Mouse (Mus musculus): ENCODE measurements at regions not wholly inside any gene's neighbourhood (a gene's known extent, or its start where the extent isn't known, plus 50 kb on each side); places are given as distances from the start of the nearest gene placed in this dataset.

DNA sequence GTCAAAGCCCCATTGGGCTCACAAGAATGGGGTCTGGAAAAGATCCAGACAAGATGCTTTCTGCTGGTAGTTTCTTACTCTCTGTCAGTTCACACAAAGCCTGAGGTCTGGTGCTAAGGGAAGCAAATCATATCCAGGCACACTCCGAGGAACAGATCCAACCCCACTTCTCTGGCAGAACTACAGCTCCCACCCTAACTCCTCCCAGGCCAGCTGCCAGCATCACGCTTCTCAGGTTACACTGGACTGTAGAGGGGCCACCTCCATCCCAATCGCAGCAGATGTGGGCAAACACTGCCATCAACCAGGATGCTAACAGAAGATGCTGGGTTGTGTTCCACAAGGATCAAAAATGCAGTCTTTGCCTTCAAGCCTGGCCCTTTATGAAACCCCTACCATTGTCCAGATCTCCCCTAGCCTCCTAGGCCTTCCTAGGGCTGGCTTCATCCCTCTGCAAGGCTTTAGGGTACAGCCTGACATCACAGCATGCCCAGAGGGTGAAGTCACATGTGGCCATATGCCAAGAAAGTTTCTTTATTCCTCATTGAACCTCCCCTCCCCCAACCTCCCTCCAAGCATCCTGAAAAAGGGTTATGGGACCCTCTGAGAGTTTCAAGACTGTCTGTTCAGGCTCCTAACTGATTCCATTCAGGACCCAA lies 99.6 kb upstream of the 2610301B20Rik start:
- no peak for DNase-seq (ENCODE audit: low spot score in 2 of 2)

DNA sequence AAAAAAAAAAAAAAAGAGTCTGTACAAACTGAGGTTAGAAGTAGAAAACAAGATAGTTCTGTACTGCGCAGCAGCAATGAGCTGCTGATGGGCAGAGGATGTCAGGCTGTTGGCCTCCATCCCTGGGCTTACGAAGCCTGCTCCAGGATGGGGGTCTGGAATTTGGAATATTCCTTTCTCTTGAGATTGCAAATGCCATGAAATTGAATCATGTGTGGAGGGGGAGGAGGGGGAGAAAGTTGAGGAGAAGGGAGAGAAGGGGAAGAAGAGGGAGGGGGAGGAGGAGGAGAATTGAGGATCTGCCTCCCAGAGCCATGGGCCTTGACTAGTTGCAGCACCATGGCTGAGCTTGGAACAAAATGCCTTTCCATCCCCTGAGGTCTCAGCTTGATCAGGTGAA lies 87.6 kb upstream of the 2610301B20Rik start:
- DNase-seq (ENCODE audit: low spot score in 2 of 2): no peak

DNA sequence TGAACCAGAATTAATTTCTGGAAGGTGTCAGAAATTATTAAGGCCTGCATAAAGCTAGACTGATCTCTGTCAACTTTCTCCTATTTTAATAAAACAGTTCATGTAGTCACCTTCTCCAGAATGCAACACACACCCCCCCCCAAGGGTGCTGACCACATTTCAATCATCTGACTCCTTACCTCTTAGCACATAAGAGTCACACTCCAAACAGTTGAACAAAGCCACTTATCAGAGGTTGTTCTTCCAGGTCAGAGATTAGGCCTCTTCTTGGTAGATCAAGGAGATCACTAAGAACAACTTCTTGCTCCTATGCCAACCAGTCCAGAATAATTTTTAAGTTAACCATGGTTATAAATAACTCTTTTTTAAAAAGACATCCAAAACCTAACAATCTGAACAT lies 86.0 kb upstream of the 2610301B20Rik start:
- no peak for DNase-seq (ENCODE audit: low spot score in 2 of 2)

DNA sequence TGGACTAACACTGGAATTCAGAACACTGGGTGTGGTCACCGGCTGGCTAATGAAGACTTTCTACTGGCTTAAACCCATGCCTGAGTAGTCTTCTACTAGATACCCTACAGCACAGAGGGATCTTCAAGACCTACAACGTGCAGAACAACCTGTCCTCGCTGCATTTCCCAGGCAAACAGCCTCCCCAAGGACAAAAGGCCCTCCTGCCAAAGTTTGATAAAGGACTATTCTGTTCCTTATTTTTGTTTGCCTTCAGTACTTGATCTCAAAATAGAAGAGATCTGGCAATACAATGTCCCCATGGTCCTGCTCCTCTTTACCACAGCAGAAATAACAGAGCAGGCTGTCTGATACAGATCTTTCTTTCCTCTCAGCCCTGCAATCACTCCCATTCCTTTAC lies 85.2 kb upstream of the 2610301B20Rik start:
- no peak for DNase-seq (ENCODE audit: low spot score in 2 of 2)

DNA sequence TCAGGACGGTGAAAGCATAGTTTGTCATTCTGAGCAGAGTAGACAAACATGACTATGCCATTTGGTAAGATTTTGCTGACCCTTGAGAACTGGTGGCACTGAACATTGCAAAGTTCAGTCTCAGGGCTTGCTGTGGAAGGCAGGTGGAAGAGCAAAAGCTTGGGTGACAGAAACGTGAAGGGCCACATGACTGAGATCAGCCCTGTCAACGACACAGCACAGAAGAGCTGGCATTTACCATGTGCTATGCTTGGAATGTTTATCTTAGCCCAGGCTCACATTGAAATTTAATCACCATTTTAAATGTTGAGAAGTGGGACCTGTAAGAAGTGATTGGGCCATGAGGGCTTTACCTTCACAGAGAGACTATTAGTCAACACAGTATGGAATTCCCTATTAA lies 81.7 kb upstream of the 2610301B20Rik start:
- DNase-seq (ENCODE audit: low spot score in 2 of 2): no peak

DNA sequence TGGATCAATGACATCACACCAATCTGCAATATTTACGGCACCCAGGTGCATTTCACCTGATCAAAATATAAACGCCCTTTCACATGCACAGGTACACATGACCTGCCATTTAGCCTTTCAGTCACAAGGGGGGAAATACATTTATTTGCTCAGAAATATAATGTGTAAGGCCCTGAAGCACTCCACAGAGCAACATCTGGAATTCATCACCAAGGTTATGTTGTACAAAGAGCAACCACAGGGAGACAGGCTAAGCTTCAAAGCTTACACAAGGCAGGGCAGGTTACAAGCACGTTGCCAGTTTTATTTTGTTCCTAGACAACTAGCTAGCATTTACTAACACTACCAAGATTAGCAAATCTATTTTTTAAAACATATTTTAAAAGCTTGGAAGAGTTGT lies 79.8 kb upstream of the 2610301B20Rik start:
- DNase-seq (ENCODE audit: low spot score in 2 of 2): no peak

DNA sequence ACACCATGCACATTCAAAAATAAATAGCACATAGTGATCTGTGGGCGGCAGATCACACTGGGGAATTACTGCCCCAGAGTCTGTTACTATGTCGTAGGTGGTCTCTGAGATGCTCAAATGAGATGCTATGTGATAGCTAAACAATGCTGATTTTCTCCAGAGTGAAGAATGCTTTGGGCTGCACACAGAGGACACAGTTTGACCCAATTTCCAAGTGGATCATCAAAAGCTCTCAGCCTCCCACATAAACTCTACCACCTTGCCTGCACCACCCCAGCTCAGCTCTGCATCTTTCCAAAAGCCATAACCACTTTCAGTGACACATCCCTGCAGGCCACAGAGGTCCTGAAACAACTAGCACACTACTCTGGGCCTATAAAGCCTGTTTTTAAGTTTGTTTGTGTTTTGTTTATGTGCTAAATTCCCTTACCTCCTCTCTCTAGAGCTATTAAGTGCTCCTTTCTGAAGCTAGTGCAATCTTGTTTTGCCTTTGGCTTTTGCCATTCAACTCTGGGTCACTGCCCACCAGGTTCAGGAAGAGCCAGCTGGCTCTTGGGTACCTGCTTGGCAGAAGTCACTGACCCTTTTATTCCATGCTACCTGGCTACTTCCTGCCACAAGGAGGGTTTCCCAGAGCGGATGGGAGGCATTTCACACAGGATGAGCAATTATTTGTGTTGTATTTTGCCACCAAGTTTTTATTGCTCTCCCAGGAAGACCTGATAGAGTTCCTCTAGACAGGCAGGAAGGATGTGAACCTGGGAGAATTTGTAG lies 73.3 kb upstream of the 2610301B20Rik start:
- no peak for DNase-seq (ENCODE audit: low spot score in 2 of 2)

DNA sequence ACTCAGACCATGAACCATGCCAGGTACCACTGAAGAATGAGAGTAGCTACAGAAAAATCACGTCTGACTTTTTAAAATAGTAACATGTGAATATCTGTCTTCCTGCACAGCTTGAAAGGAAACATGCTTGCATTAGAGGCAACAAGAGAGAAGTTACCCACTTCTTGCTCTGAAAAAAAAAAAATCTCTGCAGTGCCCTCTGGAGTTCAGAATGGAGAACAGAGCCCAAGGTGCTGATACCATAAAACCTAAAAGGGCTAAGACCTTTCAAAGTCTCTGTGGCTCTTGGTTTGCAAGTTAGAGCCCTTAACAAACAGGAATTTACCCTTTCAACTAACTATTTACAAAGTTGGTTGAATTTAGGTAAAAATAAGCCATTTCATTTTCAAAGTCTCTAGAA lies 69.6 kb upstream of the 2610301B20Rik start:
- no peak for DNase-seq (ENCODE audit: low spot score in 2 of 2)

DNA sequence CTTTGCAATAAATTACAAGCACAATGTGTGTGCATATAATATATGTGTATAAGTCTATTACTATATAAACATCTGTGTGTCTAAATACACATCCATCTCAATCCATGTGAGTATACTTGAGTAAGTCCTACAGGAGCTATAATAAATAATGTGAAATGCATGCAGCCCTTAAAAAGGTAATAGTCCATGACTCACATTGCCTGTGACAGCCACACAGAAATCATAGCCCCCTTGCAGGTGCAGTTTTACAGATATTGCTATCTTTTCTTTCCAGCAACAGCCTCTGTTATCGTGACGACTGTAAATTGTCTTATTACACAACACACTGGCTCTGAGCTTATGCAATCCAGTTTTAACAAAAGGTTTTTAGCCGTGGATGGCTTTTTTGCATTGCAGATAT lies 67.0 kb upstream of the 2610301B20Rik start:
- no peak for DNase-seq (ENCODE audit: low spot score in 2 of 2)

DNA sequence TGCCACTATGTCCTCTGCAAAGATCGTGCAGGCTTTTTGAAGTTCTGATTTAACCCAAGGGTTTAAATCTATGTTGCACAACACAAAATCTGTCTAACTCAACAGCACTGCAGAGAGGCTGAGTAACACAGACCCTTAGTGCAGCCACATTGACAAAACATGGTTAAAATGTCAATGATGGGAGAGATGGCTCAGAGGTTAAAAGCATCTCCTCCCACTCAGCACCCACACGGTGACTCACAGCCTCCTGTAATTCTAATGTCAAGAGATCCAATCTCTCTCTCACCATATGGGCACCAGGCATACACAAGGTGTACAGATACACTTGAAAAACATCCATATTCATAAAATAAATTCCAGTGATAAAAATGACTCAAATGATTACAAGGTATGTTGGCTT lies 61.4 kb upstream of the 2610301B20Rik start:
- DNase-seq (ENCODE audit: low spot score in 2 of 2): no peak

Measured in spleen, postnatal 10 days (tissue).